Mouse (Mus musculus): ENCODE data around the gene Ldb3. TPM values are rescaled to one million over a fixed set of nuclear protein-coding genes. Genes with fewer than 3 reads are reported as not detected.

Gene Ldb3
- polyA plus RNA-seq, 1 experiment from 2014 or later, result 9.8 TPM

- Histone ChIP-seq H3K4me1 (peaks cover 11% of the 10 kb centered on the region), H3K4me3 (peak overlapping the region; percentile 26), H3K27ac (no peak overlapping the region), H3K9me3 (no peaks in the 10 kb centered on the region), H3K36me3 (no peaks in the 10 kb centered on the region), H3K27me3 (peaks cover 45% of the 10 kb centered on the region), H3K9ac (no peak overlapping the region), H3K4me2 (replicated peaks) (peak overlapping the region; percentile 55)
- no peak; the same call in 1 of the 2 replicates for ATAC-seq (ENCODE audit: low FRiP score, low read depth)
- 7% methylated on average over 15 of the region's 15 CpGs for WGBS
These were observed 26.1 kb upstream of the Ldb3 start for GRCm38 (mm10) chr14:34614551-34614950.

DNA sequence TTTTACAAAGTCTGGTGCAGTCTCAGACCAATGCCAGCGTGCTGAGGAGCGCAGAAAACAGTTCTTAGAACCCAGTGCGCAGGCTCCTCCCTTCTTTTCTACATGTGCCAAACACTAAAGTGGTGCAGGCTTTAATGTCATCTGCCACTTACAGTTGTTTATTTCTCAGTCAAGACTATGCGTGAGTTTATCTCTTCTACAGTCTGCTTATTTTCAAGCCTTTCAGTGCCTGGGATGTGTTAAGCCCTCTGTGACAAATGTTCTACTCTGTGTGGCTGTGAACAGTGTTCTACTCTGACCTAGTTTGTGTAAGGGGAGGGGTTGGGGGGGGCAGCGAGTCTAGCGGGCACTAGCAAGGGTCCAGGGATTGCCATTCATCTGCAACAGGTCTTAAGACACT lies 25.0 kb upstream of the Ldb3 start:
- Histone ChIP-seq H3K27ac (no peak overlapping the region), H3K4me2 (replicated peaks) (no peak overlapping the region), H3K9ac (no peak overlapping the region), H3K4me3 (no peak overlapping the region), H3K27me3 (peaks cover 49% of the 10 kb centered on the region), H3K4me1 (peaks cover 11% of the 10 kb centered on the region), H3K9me3 (no peaks in the 10 kb centered on the region), H3K36me3 (no peaks in the 10 kb centered on the region)
- 52% methylated on average over 6 of the region's 6 CpGs for WGBS
- no peak for ATAC-seq (ENCODE audit: low FRiP score, low read depth)

DNA sequence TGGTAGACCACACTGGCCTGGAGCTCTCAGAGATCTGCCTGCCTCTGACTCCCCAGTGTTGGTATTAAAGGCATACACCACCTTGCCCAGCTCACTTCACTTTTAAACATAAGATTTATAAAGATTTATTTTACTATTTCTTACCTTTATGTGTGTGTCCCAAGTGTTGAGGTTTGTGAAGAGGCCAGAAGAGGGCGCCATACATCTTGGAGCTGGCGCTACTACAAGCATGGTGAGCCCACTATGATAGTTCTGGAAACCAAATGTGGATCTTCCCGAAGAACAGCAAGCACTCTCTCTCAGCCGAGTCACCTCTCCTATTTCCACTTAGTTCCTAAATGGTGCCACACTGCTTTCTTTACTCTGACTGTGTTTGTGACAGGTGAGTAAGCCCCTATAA lies 23.7 kb upstream of the Ldb3 start:
- Histone ChIP-seq H3K36me3 (no peaks in the 10 kb centered on the region), H3K27ac (no peak overlapping the region), H3K4me3 (no peak overlapping the region), H3K4me2 (replicated peaks) (no peak overlapping the region), H3K9me3 (no peaks in the 10 kb centered on the region), H3K9ac (no peak overlapping the region), H3K4me1 (peaks cover 11% of the 10 kb centered on the region), H3K27me3 (peaks cover 51% of the 10 kb centered on the region)
- 36% methylated on average over 4 of the region's 4 CpGs for WGBS
- no peak for ATAC-seq (ENCODE audit: low FRiP score, low read depth)

DNA sequence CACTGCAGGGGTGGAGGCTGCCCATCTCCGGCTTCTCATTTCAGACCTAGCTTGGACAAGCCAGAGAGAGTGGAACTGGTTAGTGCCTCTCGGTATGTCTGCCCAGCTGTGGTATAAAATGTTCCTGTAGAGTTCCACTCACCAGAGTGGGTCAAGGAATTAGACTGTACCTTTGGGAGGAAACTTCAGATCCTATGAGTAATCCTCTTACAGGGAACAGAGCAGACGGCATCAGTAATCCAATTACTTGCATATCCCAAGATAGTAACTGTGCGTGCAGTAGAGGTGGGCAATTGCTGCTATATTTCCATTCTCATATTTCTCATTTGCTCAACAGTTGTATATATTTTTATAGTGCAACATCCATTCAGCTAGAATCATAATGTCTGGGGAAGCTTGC lies 23.1 kb upstream of the Ldb3 start:
- H3K9me3 ChIP-seq, result no peaks in the 10 kb centered on the region
- H3K4me3 ChIP-seq, result no peak overlapping the region
- no peak overlapping the region for H3K4me2 ChIP-seq (replicated peaks)
- no peaks in the 10 kb centered on the region for H3K36me3 ChIP-seq
- WGBS, result 82% methylated on average over 4 of the region's 4 CpGs
- no peak overlapping the region for H3K9ac ChIP-seq
- peaks cover 51% of the 10 kb centered on the region for H3K27me3 ChIP-seq
- no peak for ATAC-seq (ENCODE audit: low FRiP score, low read depth)
- H3K4me1 ChIP-seq, result peaks cover 11% of the 10 kb centered on the region
- no peak overlapping the region for H3K27ac ChIP-seq

DNA sequence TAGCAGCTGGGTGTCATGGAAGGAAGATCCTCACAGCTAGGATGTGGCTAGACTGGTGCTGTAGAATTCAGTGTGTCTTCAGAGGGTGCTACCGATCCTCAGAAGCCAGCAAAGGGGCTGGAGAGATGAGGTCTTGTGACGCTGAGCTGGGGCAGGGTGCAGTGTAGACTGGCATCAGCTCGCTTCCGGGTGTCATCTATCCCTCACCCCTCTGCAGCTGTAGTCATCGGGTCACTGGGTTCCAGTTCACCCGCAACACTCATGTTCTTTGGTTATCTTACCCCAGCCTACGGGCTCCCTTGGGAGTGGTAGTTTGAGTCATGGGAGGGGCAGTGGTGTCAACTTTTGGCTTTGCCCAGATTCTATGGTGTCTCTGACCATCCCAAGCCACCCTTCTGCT lies 13.4 kb upstream of the Ldb3 start:
- no peak overlapping the region for H3K9ac ChIP-seq
- WGBS, result 95% methylated on average over 7 of the region's 7 CpGs
- H3K27me3 ChIP-seq, result no peaks in the 10 kb centered on the region
- no peak for ATAC-seq (ENCODE audit: low FRiP score, low read depth)
- H3K27ac ChIP-seq, result no peak overlapping the region
- H3K9me3 ChIP-seq, result no peaks in the 10 kb centered on the region
- no peak overlapping the region for H3K4me3 ChIP-seq
- H3K4me1 ChIP-seq, result no peaks in the 10 kb centered on the region
- H3K4me2 ChIP-seq (replicated peaks), result no peak overlapping the region
- H3K36me3 ChIP-seq, result no peaks in the 10 kb centered on the region

- WGBS, result 90% methylated on average over 8 of the region's 8 CpGs
- no peak within 1 kb of the TSS for H3K4me3 ChIP-seq
- H3K27me3 ChIP-seq, result no peaks in the 10 kb centered on the region
- H3K36me3 ChIP-seq, result no peaks in the 10 kb centered on the region
- no peak within 1 kb of the TSS for H3K4me2 ChIP-seq (replicated peaks)
- no peak within 1 kb of the TSS for H3K9ac ChIP-seq
- H3K27ac ChIP-seq, result no peak within 1 kb of the TSS
- H3K4me1 ChIP-seq, result no peaks in the 10 kb centered on the region
- no peaks in the 10 kb centered on the region for H3K9me3 ChIP-seq
- ATAC-seq (ENCODE audit: low FRiP score, low read depth), result no peak
These were observed 11.5 kb upstream of the Ldb3 start, which contains the start of gene Opn4 for GRCm38 (mm10) chr14:34599941-34600340. Gene Opn4, minus strand, starts transcription at chr14:34600142.

- Histone ChIP-seq H3K4me3 (no peak overlapping the region), H3K4me2 (replicated peaks) (no peak overlapping the region), H3K36me3 (no peaks in the 10 kb centered on the region), H3K27ac (no peak overlapping the region), H3K4me1 (peaks cover 6% of the 10 kb centered on the region; the same call in 1 of the 2 replicates), H3K9me3 (no peaks in the 10 kb centered on the region), H3K27me3 (no peaks in the 10 kb centered on the region), H3K9ac (no peak overlapping the region)
- WGBS, result 82% methylated on average over 17 of the region's 17 CpGs
- no peak for ATAC-seq (ENCODE audit: low FRiP score, low read depth)
These were observed 7.2 kb upstream of the Ldb3 start for GRCm38 (mm10) chr14:34595596-34596255.

DNA sequence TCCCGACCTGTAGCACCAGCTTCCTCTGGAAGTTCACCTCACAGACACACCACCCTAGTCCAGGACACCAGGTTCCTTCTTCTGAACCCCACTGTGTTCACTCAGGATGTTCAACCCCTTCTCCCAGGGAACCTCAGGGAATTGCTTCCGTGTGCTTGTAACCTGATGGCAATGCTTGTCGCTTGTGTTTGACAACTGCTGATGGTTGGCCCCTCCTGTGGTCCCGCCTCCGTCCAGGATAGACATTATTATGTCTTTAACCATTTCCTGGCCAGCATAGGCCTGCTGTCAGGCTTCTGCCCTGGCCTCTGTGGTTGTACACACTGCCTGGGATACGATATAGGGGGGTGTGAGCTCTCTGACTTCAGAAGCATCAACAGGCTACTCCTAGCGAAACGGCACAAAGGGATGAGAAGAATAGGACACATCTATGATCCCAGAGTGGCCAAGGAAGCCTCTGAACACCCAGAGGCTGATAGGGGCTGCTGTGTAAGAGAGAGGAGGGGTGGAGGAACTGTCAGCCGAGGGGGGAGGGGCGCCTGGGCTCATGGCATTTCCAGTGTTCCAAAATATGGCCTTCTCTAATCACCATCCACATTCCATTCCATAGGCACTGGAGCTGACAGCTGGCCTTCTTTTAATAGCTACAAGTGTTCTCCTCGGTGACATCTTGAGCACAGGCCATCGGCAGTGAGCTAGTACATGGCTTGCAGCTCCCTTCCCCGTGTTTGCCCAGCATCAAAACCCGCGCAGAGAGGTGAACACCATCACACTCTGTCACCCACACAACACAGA lies 3.5 kb upstream of the Ldb3 start:
- no peaks in the 10 kb centered on the region for H3K27me3 ChIP-seq
- no peak overlapping the region for H3K27ac ChIP-seq
- H3K4me2 ChIP-seq (replicated peaks), result no peak overlapping the region
- no peaks in the 10 kb centered on the region for H3K9me3 ChIP-seq
- H3K9ac ChIP-seq, result no peak overlapping the region
- no peak overlapping the region for H3K4me3 ChIP-seq
- peak; percentile 28; the same call in 1 of the 2 replicates for ATAC-seq (ENCODE audit: low FRiP score, low read depth)
- H3K4me1 ChIP-seq, result peaks cover 6% of the 10 kb centered on the region; the same call in 1 of the 2 replicates
- 56% methylated on average over 15 of the region's 15 CpGs for WGBS
- no peaks in the 10 kb centered on the region for H3K36me3 ChIP-seq

DNA sequence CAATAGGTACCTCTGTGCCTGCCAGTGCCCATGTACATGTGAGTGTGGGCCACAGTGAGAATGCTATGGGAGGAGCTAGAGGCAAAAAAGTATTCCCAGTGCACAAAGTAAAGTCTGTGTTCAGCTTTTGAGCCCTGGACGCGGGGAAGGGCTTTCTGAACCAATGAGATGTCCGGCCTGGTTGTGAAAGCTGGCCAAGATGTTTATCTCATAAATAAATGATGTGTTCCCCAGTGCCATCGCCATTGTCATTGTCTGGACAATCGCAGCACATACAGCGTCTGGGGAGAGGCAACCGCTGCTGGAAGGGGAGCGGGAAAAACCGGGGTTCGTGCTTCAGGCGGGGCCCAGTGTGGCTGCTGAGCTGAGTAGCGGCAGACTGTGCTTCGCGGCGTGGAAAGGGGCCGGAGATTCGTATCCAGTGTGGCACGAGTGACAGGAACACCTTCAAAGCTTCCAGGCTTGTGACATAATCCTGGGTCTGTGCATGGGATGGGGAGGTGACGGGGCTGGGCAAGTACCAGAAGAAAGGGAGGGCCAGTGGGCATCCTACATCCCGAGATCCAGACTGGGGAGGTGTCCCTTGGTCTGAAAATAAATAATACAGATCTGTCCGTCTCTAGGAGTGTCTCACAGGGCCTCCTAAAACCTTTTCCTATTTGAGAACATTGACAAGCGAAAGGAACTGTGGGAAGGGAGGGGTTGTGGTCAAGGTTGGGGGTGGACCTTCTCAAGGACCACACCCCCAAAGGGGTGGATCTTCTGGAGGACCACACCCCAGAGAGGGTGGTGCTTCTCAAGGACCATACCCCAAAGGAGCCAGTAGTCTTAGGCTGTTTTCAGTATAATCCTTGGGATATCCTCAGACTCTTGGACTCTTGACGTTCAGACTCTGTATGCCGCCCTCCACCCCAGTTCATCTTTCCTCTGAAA lies 2.5 kb upstream of the Ldb3 start:
- Histone ChIP-seq H3K9ac (no peak overlapping the region), H3K27me3 (no peaks in the 10 kb centered on the region), H3K4me2 (replicated peaks) (no peak overlapping the region), H3K27ac (no peak overlapping the region), H3K9me3 (no peaks in the 10 kb centered on the region), H3K4me1 (peaks cover 6% of the 10 kb centered on the region; the same call in 1 of the 2 replicates), H3K4me3 (no peak overlapping the region), H3K36me3 (no peaks in the 10 kb centered on the region)
- ATAC-seq (ENCODE audit: low FRiP score, low read depth), result no peak
- WGBS, result 67% methylated on average over 24 of the region's 24 CpGs

- no peak overlapping the region for H3K4me2 ChIP-seq (replicated peaks)
- no peaks in the 10 kb centered on the region for H3K36me3 ChIP-seq
- no peak overlapping the region for H3K4me3 ChIP-seq
- H3K9ac ChIP-seq, result no peak overlapping the region
- ATAC-seq (ENCODE audit: low FRiP score, low read depth), result no peak
- H3K9me3 ChIP-seq, result no peaks in the 10 kb centered on the region
- WGBS, result 85% methylated on average over 5 of the region's 5 CpGs
- no peak overlapping the region for H3K27ac ChIP-seq
- H3K4me1 ChIP-seq, result peaks cover 6% of the 10 kb centered on the region; the same call in 1 of the 2 replicates
- H3K27me3 ChIP-seq, result no peaks in the 10 kb centered on the region
These were observed 1.6 kb upstream of the Ldb3 start for GRCm38 (mm10) chr14:34590017-34590570.

DNA sequence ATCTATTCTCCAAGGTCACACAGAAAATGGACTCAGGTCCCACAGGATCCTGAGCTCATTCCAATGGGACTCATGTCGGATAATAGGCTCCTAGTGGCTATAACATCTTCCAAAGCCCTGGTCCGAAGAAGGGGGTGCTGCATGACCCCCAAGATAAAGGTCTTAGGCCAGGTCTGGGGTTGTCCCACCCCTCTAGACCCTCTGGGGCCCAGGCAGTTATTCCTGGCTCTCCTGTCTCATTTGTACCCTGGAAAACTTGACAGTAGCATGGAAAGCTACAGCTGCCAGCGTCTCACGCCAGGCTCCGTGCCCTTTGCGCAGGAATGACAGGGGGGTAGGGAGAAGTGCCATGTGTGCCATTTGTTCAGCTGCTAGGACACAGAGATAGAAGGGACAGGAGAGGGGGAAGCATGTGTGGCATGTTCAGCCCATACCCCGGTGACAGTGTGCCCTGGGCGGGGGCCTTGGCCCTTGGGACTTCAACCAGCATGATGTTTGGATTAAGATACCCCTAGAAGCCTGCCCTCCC lies 767 bp upstream of the Ldb3 start:
- Histone ChIP-seq H3K36me3 (no peaks in the 10 kb centered on the region), H3K4me1 (peaks cover 6% of the 10 kb centered on the region; the same call in 1 of the 2 replicates), H3K4me3 (no peak overlapping the region), H3K9me3 (no peaks in the 10 kb centered on the region), H3K4me2 (replicated peaks) (no peak overlapping the region), H3K27me3 (no peaks in the 10 kb centered on the region), H3K27ac (no peak overlapping the region), H3K9ac (no peak overlapping the region)
- WGBS, result 90% methylated on average over 8 of the region's 8 CpGs
- no peak for ATAC-seq (ENCODE audit: low FRiP score, low read depth)

Measured in limb, embryonic 13.5 days (tissue).